Mouse (Mus musculus) C3H10T1/2 (cell line): ENCODE data around the gene Cstad. TPM values are rescaled to one million over a fixed set of nuclear protein-coding genes. Genes with fewer than 3 reads are reported as not detected.

Source experiments
- polyA plus RNA-seq, 2 experiments: library from polyadenylated mRNA; unstranded; fragments of >200 nt; fragmentation: generic; extraction: Trizol; gene quantifications; one replicate each; pipeline ENCODE4 v1.2.1; 2012; ENCODE audit warnings: missing spikeins in 2 of 2

Gene Cstad
- 1 to 10 TPM in 1 of 2 experiments, under 1 TPM in 1; 0.12 to 6.2 TPM for polyA plus RNA-seq

GRCm38 (mm10) chr2:30594641-30595379 lies at the start of gene Cstad:
Gene Cstad (plus strand): TSS chr2:30595040.

Other genes with a start within 250 kb of the Cstad start
- gene Sh3glb2, start 235.7 kb upstream of the Cstad start, polyA plus RNA-seq: 10 to 100 TPM; 66.1 to 76.8 TPM
- gene Miga2, start 230.8 kb upstream of the Cstad start, polyA plus RNA-seq: 10 to 100 TPM; 11.1 to 13.4 TPM
- gene Dolpp1, start 202.8 kb upstream of the Cstad start, polyA plus RNA-seq: 10 to 100 TPM in 1 of 2 experiments, 1 to 10 TPM in 1; 6.2 to 11.9 TPM
- 10 to 100 TPM; 18.0 to 41.9 TPM for gene Crat, start 179.2 kb upstream of the Cstad start, polyA plus RNA-seq
- 100 to 1,000 TPM; 190 to 281 TPM for gene Ptpa, start 179.0 kb upstream of the Cstad start, polyA plus RNA-seq
- gene Ier5l, start 120.8 kb upstream of the Cstad start, polyA plus RNA-seq: 10 to 100 TPM; 57.3 to 74.9 TPM
- gene 1700001O22Rik, start 208.6 kb downstream of the Cstad start, polyA plus RNA-seq: under 1 TPM; 0.18 to 0.60 TPM
- gene Ntmt1, start 212.8 kb downstream of the Cstad start, polyA plus RNA-seq: 10 to 100 TPM; 56.5 to 67.5 TPM
- 10 to 100 TPM; 31.7 to 34.8 TPM for gene Asb6, start 235.3 kb downstream of the Cstad start, polyA plus RNA-seq
- gene Prrx2, start 239.9 kb downstream of the Cstad start, polyA plus RNA-seq: 100 to 1,000 TPM; 158 to 314 TPM